Mouse (Mus musculus): ENCODE data around the gene Fgfr3. TPM values are rescaled to one million over a fixed set of nuclear protein-coding genes. Genes with fewer than 3 reads are reported as not detected.

Fgfr3 gene
- polyA plus RNA-seq, 1 experiment from 2014 or later: 17.4 TPM

DNA sequence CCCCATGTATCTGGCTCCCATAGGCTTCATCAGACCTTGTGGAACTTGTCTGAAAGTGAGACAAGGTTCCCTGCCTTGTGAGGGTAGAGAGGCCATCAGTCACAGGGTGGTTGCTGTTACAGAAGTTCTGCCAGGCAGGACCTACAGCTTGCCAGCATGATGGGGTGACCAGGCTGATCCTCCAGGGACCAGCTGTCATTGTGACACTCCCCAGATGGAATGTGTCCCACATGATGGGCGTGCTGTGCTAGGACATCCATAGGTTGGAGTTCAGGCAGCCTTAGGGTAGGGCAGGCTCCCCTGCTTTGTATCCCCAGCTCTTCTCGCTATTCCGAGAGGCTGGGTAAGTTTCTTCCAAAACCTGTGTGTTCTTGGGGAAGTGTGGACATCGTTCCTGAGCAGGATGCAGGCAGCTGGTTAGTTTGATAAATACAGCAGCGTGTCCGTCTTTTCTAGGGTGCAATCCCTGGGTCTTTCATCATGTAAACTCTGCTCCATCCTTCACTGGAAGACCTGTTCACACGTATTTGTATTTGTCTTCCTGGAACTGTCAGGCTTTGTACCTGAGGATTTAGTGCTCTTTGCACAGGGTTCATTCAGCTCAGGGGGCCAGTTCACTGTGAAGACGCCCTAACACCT is 503 bp upstream of the Fgfr3 start:
- H3K9me3 ChIP-seq (ENCODE audit: control insufficient read depth, low read length): no peaks in the 10 kb centered on the region
- peak overlapping the region; percentile 99 for H3K4me2 ChIP-seq (replicated peaks; ENCODE audit: low read depth)
- H3K4me1 ChIP-seq (replicated peaks; ENCODE audit: control insufficient read depth, insufficient read depth): no peaks in the 10 kb centered on the region
- ATAC-seq (ENCODE audit: low FRiP score, low TSS enrichment) (0 out of 2 replicates have a peak, but pooled peaks have one; percentile 6), DNase-seq (ENCODE audit: low spot score) (no peak)
- peak overlapping the region; percentile 78 for H3K4me3 ChIP-seq (ENCODE audit: low read depth, low read length)
- no peak for TF ChIP-seq EP300 (optimal IDR thresholded peaks at IDR 0.05)
- no peak for TF ChIP-seq CTCF (IDR thresholded peaks at IDR 0.05; ENCODE audit: low read depth)
- WGBS: 11% methylated on average over 8 of the region's 8 CpGs
- H3K36me3 ChIP-seq (ENCODE audit: control insufficient read depth, insufficient read depth, low read length): no peaks in the 10 kb centered on the region
- peak overlapping the region; percentile 78; the same call in 1 of the 2 replicates for H3K9ac ChIP-seq (ENCODE audit: low read length)
- no peaks in the 10 kb centered on the region for H3K27me3 ChIP-seq (ENCODE audit: control insufficient read depth, insufficient read depth, low read length)
- H3K27ac ChIP-seq (replicated peaks): peak overlapping the region; percentile 85

DNA sequence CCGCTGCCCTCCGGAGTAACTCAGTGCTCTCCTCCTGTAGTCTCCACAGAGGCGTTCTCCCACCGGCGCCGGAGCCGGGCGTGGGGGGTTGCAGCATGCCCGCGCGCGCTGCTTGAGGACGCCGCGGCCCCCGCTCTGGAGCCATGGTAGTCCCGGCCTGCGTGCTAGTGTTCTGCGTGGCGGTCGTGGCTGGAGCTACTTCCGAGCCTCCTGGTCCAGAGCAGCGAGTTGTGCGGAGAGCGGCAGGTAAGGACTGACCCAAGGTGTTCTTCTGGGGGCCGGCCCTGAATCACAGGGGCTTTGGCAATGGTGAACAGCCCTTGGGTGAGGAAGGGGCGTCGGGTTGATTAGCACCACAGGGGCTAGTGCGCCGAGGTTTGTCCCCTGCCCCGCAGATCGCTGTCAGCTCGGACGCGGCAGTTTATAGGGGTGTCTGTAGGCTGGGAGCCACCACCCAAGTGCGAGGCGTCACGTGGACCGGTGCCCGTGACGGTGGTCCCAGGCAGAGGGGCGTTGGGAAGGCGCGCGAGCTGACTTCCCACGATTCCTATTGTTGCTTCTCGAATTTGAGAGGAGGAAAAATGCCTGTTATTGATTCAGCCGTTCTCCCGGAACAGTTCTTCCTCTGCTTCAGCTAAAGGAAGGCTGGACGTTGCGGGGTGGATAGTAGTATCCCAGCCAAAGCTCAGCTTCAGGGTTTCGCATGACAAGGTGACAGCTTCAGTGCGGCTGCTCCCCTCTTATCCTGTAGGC is 968 bp downstream of the Fgfr3 start:
- no peaks in the 10 kb centered on the region for H3K4me1 ChIP-seq (replicated peaks; ENCODE audit: control insufficient read depth, insufficient read depth)
- H3K4me3 ChIP-seq (ENCODE audit: low read depth, low read length): peak overlapping the region; percentile 78
- TF ChIP-seq CTCF (IDR thresholded peaks at IDR 0.05; ENCODE audit: low read depth) (no peak), EP300 (optimal IDR thresholded peaks at IDR 0.05) (no peak)
- ATAC-seq (ENCODE audit: low FRiP score, low TSS enrichment): peak; percentile 11; the same call in 1 of the 2 replicates
- DNase-seq (ENCODE audit: low spot score): no peak
- no peaks in the 10 kb centered on the region for H3K36me3 ChIP-seq (ENCODE audit: control insufficient read depth, insufficient read depth, low read length)
- peak overlapping the region; percentile 85 for H3K27ac ChIP-seq (replicated peaks)
- peak overlapping the region; percentile 78 for H3K9ac ChIP-seq (ENCODE audit: low read length)
- no peaks in the 10 kb centered on the region for H3K9me3 ChIP-seq (ENCODE audit: control insufficient read depth, low read length)
- peak overlapping the region; percentile 99 for H3K4me2 ChIP-seq (replicated peaks; ENCODE audit: low read depth)
- 1% methylated on average over 52 of the region's 53 CpGs for WGBS
- no peaks in the 10 kb centered on the region for H3K27me3 ChIP-seq (ENCODE audit: control insufficient read depth, insufficient read depth, low read length)

DNA sequence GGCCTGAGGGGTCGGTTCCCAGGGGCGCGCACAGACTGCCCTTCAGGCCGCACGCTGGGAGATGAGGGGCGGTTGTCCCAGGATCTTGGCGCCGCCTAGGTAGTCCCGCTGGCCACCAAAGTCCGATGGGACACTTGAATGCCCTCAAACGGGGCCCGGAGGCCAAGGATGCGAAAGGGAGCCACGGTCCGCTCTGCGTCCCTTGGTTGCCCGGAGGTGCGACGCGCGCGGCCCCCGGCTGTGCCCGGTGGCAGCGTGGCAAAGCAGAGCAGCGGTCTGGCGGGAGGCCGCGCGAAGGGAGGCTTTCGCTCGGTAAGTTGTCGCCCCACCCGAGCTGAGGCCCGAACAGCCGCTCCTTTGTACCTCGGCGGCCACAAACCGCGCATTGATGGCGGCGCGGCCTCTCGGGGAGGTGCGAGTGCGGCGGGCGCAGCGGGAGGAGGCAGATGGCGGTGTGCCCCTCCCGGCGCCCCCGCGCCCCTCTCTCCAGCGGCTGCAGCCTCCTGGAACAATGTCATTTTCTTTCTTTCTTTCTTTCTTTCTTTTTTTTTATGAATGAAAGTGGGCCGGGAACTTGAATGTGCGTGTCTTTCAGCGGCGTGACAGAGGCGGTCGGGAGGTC is 1.7 kb downstream of the Fgfr3 start:
- Histone ChIP-seq H3K4me1 (replicated peaks; ENCODE audit: control insufficient read depth, insufficient read depth) (no peaks in the 10 kb centered on the region), H3K4me3 (ENCODE audit: low read depth, low read length) (peak overlapping the region; percentile 78), H3K9me3 (ENCODE audit: control insufficient read depth, low read length) (no peaks in the 10 kb centered on the region), H3K27me3 (ENCODE audit: control insufficient read depth, insufficient read depth, low read length) (no peaks in the 10 kb centered on the region), H3K27ac (replicated peaks) (peak overlapping the region; percentile 85; the same call in 1 of the 2 replicates), H3K9ac (ENCODE audit: low read length) (peak overlapping the region; percentile 78), H3K4me2 (replicated peaks; ENCODE audit: low read depth) (peak overlapping the region; percentile 99), H3K36me3 (ENCODE audit: control insufficient read depth, insufficient read depth, low read length) (no peaks in the 10 kb centered on the region)
- ATAC-seq (ENCODE audit: low FRiP score, low TSS enrichment) (no peak), DNase-seq (ENCODE audit: low spot score) (peak; percentile 64)
- peak; percentile 26; the same call in 1 of the 2 replicates for TF ChIP-seq CTCF (IDR thresholded peaks at IDR 0.05; ENCODE audit: low read depth)
- no peak for TF ChIP-seq EP300 (optimal IDR thresholded peaks at IDR 0.05)
- WGBS: under 1% methylated on average over 61 of the region's 61 CpGs

GRCm38 (mm10) chr5:33723641-33724465 is 2.4 kb downstream of the Fgfr3 start:
- no peaks in the 10 kb centered on the region for H3K4me1 ChIP-seq (replicated peaks; ENCODE audit: control insufficient read depth, insufficient read depth)
- peak; percentile 46 for DNase-seq (ENCODE audit: low spot score)
- H3K4me2 ChIP-seq (replicated peaks; ENCODE audit: low read depth): peak overlapping the region; percentile 99
- peak overlapping the region; percentile 78 for H3K4me3 ChIP-seq (ENCODE audit: low read depth, low read length)
- no peaks in the 10 kb centered on the region for H3K27me3 ChIP-seq (ENCODE audit: control insufficient read depth, insufficient read depth, low read length)
- H3K27ac ChIP-seq (replicated peaks): peak overlapping the region; percentile 85; the same call in 1 of the 2 replicates
- H3K9ac ChIP-seq (ENCODE audit: low read length): peak overlapping the region; percentile 78
- no peak for TF ChIP-seq EP300 (optimal IDR thresholded peaks at IDR 0.05)
- TF ChIP-seq CTCF (IDR thresholded peaks at IDR 0.05; ENCODE audit: low read depth): no peak
- no peaks in the 10 kb centered on the region for H3K36me3 ChIP-seq (ENCODE audit: control insufficient read depth, insufficient read depth, low read length)
- no peak for ATAC-seq (ENCODE audit: low FRiP score, low TSS enrichment)
- H3K9me3 ChIP-seq (ENCODE audit: control insufficient read depth, low read length): no peaks in the 10 kb centered on the region
- WGBS: 15% methylated on average over 36 of the region's 36 CpGs

DNA sequence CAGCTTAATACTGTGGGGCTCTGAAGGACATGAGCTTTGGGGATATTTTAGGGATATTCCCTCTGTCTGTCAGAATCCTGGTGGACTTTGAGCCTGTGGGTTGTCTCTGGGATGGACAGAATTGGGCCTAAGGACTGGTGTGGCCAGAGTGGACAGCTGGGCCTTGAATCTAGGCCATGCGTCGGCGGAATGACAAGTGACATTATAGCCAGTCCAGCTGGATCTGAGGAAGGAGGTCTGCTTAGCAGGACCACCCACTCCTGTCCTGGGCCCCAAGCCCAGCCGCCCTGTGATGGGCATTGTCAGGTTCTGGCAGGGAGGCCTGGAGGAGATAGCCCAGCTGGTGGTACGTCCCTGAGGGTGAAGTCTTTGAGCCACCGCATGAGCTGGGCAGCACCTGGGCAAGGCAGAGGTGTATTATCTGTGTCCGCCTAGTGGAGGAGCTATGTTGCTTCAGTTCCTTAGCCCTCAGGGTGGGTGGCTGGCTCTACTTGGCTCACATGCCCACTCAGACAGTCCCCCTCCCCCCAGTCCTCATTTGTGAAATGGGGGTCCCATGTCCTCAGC is 4.7 kb downstream of the Fgfr3 start:
- no peak for DNase-seq (ENCODE audit: low spot score)
- no peaks in the 10 kb centered on the region for H3K4me1 ChIP-seq (replicated peaks; ENCODE audit: control insufficient read depth, insufficient read depth)

More for the DNA sequence above, 4.7 kb downstream of the Fgfr3 start:
- no peak for ATAC-seq (ENCODE audit: low FRiP score, low TSS enrichment)
- no peaks in the 10 kb centered on the region for H3K27me3 ChIP-seq (ENCODE audit: control insufficient read depth, insufficient read depth, low read length)
- H3K27ac ChIP-seq (replicated peaks): no peak overlapping the region
- H3K9me3 ChIP-seq (ENCODE audit: control insufficient read depth, low read length): no peaks in the 10 kb centered on the region
- H3K4me2 ChIP-seq (replicated peaks; ENCODE audit: low read depth): no peak overlapping the region
- H3K4me3 ChIP-seq (ENCODE audit: low read depth, low read length): no peak overlapping the region
- 68% methylated on average over 7 of the region's 7 CpGs for WGBS
- H3K9ac ChIP-seq (ENCODE audit: low read length): no peak overlapping the region
- H3K36me3 ChIP-seq (ENCODE audit: control insufficient read depth, insufficient read depth, low read length): no peaks in the 10 kb centered on the region
- TF ChIP-seq EP300 (optimal IDR thresholded peaks at IDR 0.05) (no peak), CTCF (IDR thresholded peaks at IDR 0.05; ENCODE audit: low read depth) (peak; percentile 24; the same call in 1 of the 2 replicates)
